Mouse (Mus musculus): ENCODE measurements at regions not wholly inside any gene's neighbourhood (a gene's known extent, or its start where the extent isn't known, plus 50 kb on each side); places are given as distances from the start of the nearest gene placed in this dataset.

DNA sequence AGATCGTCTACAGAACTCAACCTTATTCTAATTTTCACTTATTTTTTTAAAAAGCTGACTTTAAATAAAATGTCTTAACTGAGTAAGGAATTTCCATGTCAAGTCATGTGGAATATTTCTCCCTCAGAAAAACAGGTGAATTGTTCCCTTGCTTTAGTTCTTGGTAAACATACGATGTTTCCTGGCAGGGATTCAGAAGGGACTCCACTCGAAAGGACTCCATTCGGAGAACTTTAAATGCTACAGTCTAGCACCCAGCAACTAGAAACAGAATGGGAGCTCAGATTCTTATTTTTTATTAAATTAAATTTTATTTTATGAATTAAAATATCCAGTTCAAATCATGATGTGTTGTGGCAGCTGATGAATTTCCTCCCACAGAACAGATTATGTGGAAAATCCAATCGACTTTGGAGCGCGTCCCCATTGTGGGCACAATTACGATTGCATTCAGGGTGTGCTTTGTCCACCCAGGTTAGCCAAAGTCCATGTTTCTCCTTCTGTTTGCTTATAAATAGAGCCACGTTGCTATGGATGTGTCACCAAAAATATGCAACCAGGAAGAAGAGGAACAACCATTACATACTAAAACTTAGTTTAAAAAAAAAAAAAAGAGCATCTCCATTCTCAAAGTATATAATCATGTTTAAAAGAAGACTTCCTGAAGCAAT lies 230.5 kb upstream of the Fat1 start:
- Histone ChIP-seq H3K4me3 (no peak overlapping the region), H3K27ac (no peak overlapping the region), H3K27me3 (no peaks in the 10 kb centered on the region), H3K9me3 (no peaks in the 10 kb centered on the region), H3K4me2 (no peak overlapping the region), H3K4me1 (0 out of 2 replicates have a peak, but pooled peaks cover 2% of the 10 kb centered on the region), H3K36me3 (no peaks in the 10 kb centered on the region), H3K9ac (no peak overlapping the region)
- 81% methylated on average over 9 of the region's 9 CpGs for WGBS
- no peak for ATAC-seq (ENCODE audit: insufficient number of reproducible peaks, insufficient read depth, low FRiP score, low TSS enrichment, low read depth)

DNA sequence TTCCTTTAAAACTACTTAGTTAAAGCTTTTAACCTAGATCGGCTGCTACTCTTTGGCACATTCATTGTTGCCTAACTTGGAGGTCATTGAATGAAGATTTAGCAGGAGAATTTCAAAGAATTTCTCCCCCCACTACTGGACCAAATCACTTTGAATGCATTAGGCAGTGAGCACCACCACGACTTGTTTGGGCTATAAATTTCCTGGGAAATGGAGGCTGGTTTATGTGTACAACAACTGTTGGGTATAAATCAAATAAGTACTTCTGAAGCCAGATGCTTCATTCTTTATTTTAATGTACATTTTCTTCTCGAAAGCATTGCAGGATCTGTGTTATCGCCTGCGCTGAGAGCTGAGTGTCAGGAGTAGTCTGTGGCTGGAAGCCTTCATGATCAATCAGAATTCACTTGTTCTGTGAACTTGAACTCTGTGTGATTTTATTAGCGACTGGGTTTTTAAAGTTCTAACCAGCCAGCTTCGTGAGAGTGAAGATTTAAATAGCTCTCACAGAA lies 226.5 kb upstream of the Fat1 start:
- Histone ChIP-seq H3K9ac (no peak overlapping the region), H3K9me3 (no peaks in the 10 kb centered on the region), H3K36me3 (no peaks in the 10 kb centered on the region), H3K27me3 (no peaks in the 10 kb centered on the region), H3K4me1 (0 out of 2 replicates have a peak, but pooled peaks cover 2% of the 10 kb centered on the region), H3K4me3 (no peak overlapping the region), H3K27ac (no peak overlapping the region), H3K4me2 (no peak overlapping the region)
- no peak for ATAC-seq (ENCODE audit: insufficient number of reproducible peaks, insufficient read depth, low FRiP score, low TSS enrichment, low read depth)
- WGBS = 73% methylated on average over 7 of the region's 7 CpGs

DNA sequence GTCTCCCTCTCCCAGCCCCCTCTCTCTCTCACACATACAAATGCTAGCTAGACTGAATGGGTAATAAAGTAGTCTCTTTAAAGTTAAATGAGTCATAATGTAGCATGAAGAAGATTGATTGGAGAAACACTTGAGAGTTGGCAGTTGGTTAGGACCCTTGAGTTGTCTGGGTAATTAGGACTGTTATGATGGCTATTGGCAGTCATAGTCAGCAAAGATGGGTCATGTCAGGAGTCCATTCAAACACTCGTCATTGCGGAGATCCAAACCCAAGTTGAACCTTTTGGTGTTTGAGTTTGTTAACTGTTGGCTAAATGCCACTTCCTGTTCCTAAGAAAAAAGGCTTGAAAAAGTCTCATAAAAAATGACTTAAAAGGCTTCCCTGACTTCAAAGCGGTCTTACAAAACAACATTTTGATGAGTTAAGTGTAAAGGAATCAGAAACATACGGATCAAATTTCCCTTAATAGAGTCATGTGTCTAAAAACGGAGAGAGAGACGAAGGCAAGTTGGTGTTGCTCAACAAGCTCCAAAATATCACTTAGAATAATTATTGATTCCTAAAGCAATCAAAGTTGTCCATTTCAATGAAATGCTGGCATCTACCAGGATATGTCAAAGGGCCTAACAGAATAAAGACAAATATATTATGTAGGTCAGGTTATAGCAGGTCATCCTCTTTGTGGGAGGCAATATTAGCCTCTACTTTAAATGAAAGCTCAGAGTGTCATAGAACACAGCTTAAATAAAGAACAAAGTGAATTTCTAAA lies 225.9 kb upstream of the Fat1 start:
- Histone ChIP-seq H3K9ac (no peak overlapping the region), H3K27me3 (no peaks in the 10 kb centered on the region), H3K36me3 (no peaks in the 10 kb centered on the region), H3K4me3 (no peak overlapping the region), H3K4me2 (no peak overlapping the region), H3K9me3 (no peaks in the 10 kb centered on the region), H3K4me1 (0 out of 2 replicates have a peak, but pooled peaks cover 2% of the 10 kb centered on the region), H3K27ac (no peak overlapping the region)
- 31% methylated on average over 6 of the region's 6 CpGs for WGBS
- ATAC-seq (ENCODE audit: insufficient number of reproducible peaks, insufficient read depth, low FRiP score, low TSS enrichment, low read depth) = no peak

DNA sequence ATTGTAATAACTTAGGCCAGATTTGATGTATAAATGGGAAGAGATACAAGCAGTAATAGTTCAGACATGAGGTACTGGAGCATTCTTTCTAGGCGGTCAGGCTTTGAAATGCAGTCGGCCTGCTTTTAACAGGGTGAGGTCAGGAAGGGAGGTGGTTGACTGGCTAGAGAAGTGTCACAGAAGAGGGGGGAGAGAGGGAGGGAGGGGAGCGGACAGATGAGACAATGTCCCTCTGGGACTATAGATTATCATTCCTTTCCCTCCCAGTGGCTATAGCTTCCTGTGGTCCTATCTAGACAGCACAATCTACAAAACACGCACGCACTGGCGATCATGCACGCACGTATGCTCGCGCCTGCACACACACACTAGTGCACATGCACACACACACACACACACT lies 200.7 kb upstream of the Fat1 start:
- Histone ChIP-seq H3K4me2 (no peak overlapping the region), H3K4me3 (no peak overlapping the region), H3K9ac (no peak overlapping the region), H3K36me3 (no peaks in the 10 kb centered on the region), H3K27ac (no peak overlapping the region), H3K9me3 (no peaks in the 10 kb centered on the region), H3K4me1 (0 out of 2 replicates have a peak, but pooled peaks cover 4% of the 10 kb centered on the region), H3K27me3 (no peaks in the 10 kb centered on the region)
- ATAC-seq (ENCODE audit: insufficient number of reproducible peaks, insufficient read depth, low FRiP score, low TSS enrichment, low read depth) = no peak
- WGBS = 83% methylated on average over 10 of the region's 10 CpGs

DNA sequence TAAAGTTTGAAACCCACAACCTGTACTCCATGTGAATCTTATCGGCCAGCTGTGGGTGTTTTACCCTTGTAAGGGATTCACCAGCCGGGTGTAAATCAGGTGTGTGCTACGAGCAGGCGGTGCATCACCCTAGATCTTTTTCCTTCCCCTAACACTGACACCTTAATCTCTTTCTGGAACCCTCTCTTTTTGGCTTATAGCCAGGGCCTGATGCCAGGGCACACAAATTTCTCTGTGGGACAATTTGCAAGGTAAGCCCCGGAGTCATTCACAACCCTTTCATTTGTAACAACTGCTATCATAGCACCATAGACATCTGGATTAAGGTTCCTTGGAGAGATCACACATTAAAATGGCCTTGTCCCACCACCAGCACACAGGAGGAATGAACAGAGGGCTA lies 199.4 kb upstream of the Fat1 start:
- no peak overlapping the region for H3K4me3 ChIP-seq
- 0 out of 2 replicates have a peak, but pooled peaks cover 4% of the 10 kb centered on the region for H3K4me1 ChIP-seq
- no peaks in the 10 kb centered on the region for H3K36me3 ChIP-seq
- ATAC-seq (ENCODE audit: insufficient number of reproducible peaks, insufficient read depth, low FRiP score, low TSS enrichment, low read depth) = no peak
- 68% methylated on average over 5 of the region's 5 CpGs for WGBS
- H3K4me2 ChIP-seq = no peak overlapping the region
- H3K9me3 ChIP-seq = no peaks in the 10 kb centered on the region
- H3K27ac ChIP-seq = no peak overlapping the region
- no peaks in the 10 kb centered on the region for H3K27me3 ChIP-seq
- no peak overlapping the region for H3K9ac ChIP-seq

DNA sequence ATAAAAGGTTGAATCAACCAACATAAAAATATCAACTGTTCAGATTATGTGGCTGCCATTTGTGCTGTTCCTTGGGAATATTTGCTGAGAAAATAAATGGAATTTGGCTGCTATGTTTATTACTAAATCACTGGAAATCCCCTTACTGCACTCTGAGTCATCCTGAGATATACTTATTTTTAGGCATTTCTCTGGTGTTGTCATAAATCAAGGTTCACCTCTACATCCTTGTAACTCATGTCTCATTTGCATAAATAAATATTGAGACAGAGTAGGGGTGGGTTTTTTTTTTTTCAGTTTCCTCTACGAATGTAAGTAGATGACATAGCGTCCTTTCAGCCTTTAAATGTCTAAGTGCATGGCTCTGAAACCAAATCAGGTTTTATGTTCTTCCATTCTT lies 191.9 kb upstream of the Fat1 start:
- Histone ChIP-seq H3K9ac (no peak overlapping the region), H3K36me3 (no peaks in the 10 kb centered on the region)
- 93% methylated on average over 2 of the region's 2 CpGs for WGBS

DNA sequence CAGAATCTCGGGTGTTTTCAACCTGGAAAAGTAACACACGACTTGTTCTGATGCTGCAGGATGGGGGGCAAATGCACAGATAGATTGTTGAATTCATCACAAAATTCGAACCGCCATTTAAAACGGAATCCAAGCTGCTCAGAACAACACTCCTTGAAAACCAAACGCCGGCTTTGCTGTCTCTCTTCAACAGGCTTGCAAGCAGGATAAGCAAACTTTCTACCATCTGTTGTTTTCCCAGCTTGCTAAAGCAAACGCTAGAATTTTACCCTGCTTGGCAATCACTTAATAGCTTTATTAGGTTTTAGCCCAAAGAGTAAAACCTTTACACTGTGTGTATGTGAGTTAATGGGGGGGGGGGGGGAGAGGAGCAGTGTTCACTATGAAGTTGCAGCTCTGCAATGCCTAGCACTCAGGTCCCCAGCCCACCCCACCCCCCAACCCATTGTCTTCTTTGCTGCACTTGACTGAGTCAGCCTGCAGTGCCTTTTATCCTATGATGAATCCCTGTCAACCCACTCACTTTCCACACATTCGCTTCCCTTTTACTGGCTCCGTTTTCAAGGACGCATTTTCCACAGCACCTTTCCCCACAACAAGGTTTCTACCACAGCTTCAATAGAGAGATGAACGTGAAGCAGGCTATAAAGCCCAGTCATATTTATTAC lies 190.1 kb upstream of the Fat1 start:
- Histone ChIP-seq H3K4me3 (no peak overlapping the region), H3K9me3 (no peaks in the 10 kb centered on the region), H3K27ac (no peak overlapping the region), H3K9ac (no peak overlapping the region), H3K27me3 (no peaks in the 10 kb centered on the region), H3K4me1 (no peaks in the 10 kb centered on the region), H3K36me3 (no peaks in the 10 kb centered on the region), H3K4me2 (no peak overlapping the region)
- 83% methylated on average over 12 of the region's 12 CpGs for WGBS
- no peak for ATAC-seq (ENCODE audit: insufficient number of reproducible peaks, insufficient read depth, low FRiP score, low TSS enrichment, low read depth)

More for the DNA sequence above, 191.9 kb upstream of the Fat1 start:
- Histone ChIP-seq H3K4me1 (no peaks in the 10 kb centered on the region), H3K27ac (no peak overlapping the region), H3K27me3 (no peaks in the 10 kb centered on the region), H3K4me2 (no peak overlapping the region), H3K4me3 (no peak overlapping the region), H3K9me3 (no peaks in the 10 kb centered on the region)
- no peak for ATAC-seq (ENCODE audit: insufficient number of reproducible peaks, insufficient read depth, low FRiP score, low TSS enrichment, low read depth)

DNA sequence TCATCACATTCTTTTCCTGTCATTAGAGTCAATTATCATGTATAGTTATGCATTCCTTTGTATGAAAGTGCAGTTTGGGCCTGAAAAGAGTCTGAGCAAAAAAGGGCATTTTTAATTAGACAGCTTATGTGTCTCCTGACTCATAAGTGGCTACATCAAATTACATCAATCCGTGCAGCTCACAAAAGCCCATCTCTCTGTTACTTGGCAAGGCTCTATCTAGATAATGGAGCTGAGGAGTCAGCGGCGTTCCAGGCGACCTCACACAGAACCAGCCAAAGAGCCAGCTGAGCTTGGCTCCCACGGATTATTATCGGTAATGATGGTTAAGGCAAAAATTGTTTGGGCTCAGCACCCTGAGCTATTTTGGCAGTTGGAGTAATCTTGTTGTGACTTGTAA lies 176.5 kb upstream of the Fat1 start:
- no peaks in the 10 kb centered on the region for H3K4me1 ChIP-seq
- H3K9ac ChIP-seq = no peak overlapping the region
- no peak overlapping the region for H3K4me2 ChIP-seq
- H3K36me3 ChIP-seq = no peaks in the 10 kb centered on the region
- no peaks in the 10 kb centered on the region for H3K27me3 ChIP-seq
- H3K9me3 ChIP-seq = no peaks in the 10 kb centered on the region
- peak; percentile 62; the same call in 1 of the 2 replicates for ATAC-seq (ENCODE audit: insufficient number of reproducible peaks, insufficient read depth, low FRiP score, low TSS enrichment, low read depth)
- H3K4me3 ChIP-seq = no peak overlapping the region
- no peak overlapping the region for H3K27ac ChIP-seq
- WGBS = 59% methylated on average over 6 of the region's 6 CpGs

DNA sequence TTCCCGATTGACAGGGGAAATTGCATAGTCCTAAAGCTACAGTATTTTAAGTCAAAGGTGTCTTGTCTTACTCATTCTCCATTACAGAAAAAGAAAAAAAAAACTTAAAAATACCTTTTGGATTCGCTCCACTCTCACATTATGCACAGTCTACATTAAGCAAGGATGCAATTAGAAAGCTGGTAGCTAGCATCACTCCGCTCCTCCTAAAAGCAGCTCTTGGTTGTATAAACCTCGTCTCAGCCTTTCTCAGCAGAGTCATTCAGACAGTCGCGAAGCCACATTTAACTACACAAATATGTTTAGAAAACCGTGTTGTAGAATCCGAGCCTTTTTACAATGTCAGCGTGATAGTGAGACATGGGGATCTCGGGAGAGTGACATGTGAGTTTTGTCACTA lies 172.5 kb upstream of the Fat1 start:
- no peak for ATAC-seq (ENCODE audit: insufficient number of reproducible peaks, insufficient read depth, low FRiP score, low TSS enrichment, low read depth)
- no peaks in the 10 kb centered on the region for H3K36me3 ChIP-seq
- 83% methylated on average over 10 of the region's 10 CpGs for WGBS

DNA sequence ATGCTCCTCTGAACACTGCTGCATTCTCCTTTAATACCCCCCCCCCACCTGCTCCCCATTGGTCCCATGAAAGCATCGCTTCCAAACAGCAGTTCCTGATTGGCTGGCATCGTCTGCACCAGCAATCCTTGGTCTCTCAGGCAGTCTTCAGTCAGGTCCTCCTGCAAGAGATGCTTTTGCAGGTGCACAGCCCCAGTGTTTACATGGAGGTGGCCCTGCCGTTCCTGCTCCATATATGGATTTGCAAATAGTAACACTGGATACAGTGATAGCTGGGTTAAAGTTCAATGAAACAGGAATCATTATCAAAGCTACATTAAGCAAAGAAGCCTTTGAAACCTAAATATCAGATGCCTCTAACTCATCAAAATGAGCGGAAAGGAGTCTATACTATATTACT lies 170.1 kb upstream of the Fat1 start:
- H3K4me2 ChIP-seq = no peak overlapping the region
- no peaks in the 10 kb centered on the region for H3K27me3 ChIP-seq
- H3K4me1 ChIP-seq = peaks cover 16% of the 10 kb centered on the region
- H3K9ac ChIP-seq = no peak overlapping the region
- no peak for ATAC-seq (ENCODE audit: insufficient number of reproducible peaks, insufficient read depth, low FRiP score, low TSS enrichment, low read depth)
- no peak overlapping the region for H3K4me3 ChIP-seq
- H3K9me3 ChIP-seq = no peaks in the 10 kb centered on the region
- WGBS = 87% methylated on average over 4 of the region's 4 CpGs
- no peaks in the 10 kb centered on the region for H3K36me3 ChIP-seq
- no peak overlapping the region for H3K27ac ChIP-seq

More for the DNA sequence above, 172.5 kb upstream of the Fat1 start:
- Histone ChIP-seq H3K4me2 (no peak overlapping the region), H3K9ac (no peak overlapping the region), H3K4me1 (peaks cover 16% of the 10 kb centered on the region), H3K9me3 (no peaks in the 10 kb centered on the region), H3K27me3 (no peaks in the 10 kb centered on the region), H3K27ac (no peak overlapping the region), H3K4me3 (no peak overlapping the region)

DNA sequence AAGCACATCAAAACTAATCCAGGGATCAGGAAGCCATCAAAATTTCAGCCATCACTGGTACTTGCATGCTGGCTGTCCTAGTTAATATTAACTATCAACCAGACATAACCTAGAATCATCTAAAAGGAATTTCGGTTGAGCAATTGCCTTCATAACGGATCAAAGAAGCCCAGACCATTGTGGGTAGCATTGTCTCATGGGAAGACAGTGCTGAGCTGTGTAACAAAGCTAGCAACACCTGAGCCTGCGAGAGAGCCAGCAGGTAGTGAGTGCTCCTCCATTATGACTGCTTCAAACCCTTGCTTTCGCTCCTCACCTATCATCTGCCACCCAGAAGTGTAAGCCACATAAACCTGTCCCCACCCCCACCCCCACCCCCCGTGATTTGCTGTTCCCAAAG lies 169.6 kb upstream of the Fat1 start:
- Histone ChIP-seq H3K36me3 (no peaks in the 10 kb centered on the region), H3K27me3 (no peaks in the 10 kb centered on the region), H3K9ac (no peak overlapping the region), H3K27ac (no peak overlapping the region), H3K9me3 (no peaks in the 10 kb centered on the region), H3K4me3 (no peak overlapping the region), H3K4me2 (no peak overlapping the region), H3K4me1 (peaks cover 16% of the 10 kb centered on the region)
- 73% methylated on average over 5 of the region's 5 CpGs for WGBS
- ATAC-seq (ENCODE audit: insufficient number of reproducible peaks, insufficient read depth, low FRiP score, low TSS enrichment, low read depth) = no peak
